Mouse (Mus musculus) T-helper 17 cell (primary cell): ENCODE measurements around the gene Cxcr5.

Source experiments
- in situ Hi-C, 2 experiments: fragments of 300-600 bp; cut with MboI, MseI; formaldehyde crosslinking; loops; 1 replicate in 1 of 2; 2 replicates in 1 of 2; pipeline ENCODE4 v1.15.1; 2025; ENCODE audit warnings: high pct_unique_total_duplicates in 2 of 2

The Cxcr5 gene

DNA sequence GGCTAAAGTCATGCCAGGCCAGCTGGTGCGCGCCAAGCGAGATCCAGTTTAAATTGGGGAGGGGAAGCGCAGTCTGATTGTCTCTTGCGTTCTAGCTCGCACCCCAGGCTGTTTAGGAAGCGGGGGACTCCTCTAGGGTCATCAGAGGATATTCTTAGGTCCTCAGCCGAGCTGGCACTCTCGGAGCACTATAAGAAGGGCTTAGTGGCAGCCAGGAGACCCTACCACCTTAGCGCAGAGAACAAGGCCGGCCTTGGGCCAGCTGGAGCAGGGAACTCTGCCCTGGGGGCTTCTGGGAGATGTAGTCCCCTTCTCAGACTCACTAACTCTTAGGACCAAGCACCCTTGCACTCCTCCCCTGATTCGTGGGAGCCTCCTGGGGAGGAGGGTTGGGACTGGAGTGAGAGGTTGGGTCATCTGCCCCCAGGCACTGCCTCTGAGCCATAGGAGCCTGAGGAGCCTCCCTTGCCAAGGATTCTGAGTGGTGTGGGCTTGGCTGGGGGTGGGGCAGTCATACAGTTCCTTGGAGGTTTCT is 78.1 kb downstream of the Cxcr5 start:
- in situ Hi-C loops, result no loop called here

DNA sequence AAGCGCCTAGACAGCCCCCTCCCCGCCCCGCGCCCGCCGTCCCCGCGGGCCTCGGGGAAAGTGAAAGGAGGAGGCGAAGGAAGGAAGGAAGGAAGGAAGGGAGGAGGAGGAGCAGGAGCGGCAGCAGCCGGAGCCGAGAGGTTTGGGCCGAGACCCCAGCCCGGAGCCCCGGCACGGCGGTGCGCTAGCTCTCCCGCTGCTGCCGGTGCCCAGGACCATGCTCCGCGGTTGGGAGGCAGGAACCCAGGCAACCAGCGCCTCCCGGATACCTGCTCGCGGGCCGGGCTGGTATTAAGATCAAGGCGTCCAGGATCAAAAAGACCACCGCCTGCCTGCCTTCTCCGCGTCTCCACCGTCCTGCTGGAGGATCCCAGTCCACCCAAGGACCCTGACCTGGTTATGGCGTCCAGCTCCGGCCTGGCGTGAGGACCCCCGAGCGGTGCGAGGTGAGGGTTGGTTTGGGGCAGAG is 78.6 kb downstream of the Cxcr5 start:
- in situ Hi-C loops, result no loop called here

DNA sequence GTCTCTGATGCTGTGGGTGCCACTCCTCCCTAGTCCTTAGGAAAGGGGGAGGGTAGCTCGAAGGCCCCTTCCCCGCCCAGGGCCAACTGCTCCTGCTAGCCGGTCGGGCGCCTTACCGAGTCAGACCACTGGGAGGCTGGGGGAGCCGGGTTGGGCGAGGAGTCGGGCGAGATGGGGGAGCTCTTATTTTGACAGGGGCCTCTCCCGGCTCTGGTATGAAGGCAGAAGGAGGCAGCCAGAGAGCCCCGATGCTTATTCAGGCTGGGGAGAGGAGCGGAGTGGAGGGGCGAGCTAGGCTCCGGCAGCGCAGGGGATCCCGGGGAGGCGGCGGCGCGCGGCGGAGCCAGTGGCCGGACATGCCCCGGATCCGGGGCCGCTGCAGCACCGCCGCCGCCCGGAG is 79.1 kb downstream of the Cxcr5 start, which contains the start of gene Bcl9l:
Gene Bcl9l, plus strand, starts transcription at position 274 of the 400 bp plus-strand sequence.
- in situ Hi-C loops, result no loop called here

DNA sequence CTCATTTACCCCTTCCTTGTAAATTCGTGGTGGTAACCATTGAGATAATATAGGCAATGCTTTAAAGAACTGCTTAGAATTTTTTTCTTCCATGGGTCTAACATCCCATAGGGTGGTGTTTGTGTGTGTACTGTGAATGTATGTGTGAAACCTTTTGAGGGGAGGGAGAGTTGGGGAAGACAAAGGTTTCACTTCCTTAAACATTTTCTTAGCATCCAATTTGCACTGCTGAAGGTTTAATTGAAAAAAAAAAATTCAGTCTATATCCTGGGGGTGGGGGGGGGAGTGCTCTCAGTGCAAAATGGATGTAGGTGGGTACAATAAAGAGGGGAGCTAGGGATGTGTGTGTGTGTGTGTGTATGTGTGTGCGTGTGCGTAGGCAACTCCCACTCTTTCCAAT is 79.6 kb downstream of the Cxcr5 start:
- in situ Hi-C loops, result no loop called here

DNA sequence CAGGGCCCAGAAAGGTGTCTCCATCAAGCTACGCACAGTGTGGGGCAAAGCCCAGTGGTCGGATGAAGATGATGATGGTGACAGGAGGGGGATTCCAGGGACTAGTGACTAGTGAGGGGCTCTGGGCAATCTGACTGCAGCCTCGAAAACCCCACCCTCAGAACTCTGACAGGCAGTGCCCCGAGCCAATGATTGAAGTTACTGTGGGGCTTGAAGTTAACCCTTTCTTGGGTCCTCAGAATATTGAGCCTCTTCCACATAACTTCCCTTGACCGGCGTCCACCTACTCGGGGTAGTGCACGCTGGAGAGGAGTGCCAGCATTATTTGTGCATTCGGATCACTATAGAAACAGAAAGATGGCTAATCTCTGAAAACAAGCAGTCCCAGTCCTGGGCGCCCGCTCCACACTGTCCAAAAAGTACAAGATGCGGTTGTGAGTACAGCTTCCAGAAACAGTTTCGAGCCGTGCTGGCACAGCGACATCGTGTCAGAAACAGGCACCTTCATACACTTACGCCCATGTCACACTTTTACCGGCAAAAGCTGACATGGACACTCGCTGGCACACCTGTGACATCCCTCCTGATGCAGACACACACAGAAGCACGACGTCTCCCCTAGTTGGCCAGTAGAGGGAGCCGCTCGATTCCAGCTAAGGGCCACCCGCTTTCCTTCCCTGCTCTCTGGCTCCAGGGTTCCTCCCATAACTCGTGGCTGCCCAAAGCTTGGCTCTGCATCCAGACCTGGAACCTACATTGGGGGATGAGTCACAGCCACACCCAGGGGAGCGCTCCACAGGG is 81.8 kb downstream of the Cxcr5 start:
- in situ Hi-C loops, result no loop called here

DNA sequence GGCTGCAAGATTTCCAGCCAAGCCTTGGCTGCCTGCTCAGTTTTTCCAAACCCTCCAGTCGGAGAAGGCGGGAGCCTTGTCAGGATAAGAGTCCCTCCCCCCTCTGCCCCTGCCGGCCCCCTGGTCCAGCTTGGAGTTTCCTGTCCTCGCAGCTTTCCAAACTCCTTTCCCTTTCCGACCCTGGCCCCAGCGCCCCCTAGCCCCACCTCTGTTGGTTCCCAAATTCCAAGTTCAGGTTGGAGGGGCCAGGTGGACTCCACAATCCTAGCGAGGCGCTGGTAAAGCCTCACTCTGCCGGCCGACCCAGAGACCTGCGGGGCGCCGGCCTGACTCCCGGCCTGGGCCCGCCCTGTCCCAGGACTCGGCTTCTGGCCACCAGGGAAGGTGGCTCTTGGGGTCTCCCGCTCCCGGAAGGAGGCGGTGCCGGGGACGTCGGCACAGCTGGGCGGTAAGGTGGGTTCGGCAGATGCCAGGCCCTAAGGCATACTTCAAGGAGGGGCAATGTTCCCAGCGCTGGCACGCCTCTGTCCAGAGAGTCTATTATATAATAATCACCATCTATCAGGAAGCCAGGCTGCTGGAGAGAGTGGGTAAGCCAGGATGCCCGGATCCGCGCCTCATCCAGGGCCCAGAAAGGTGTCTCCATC is 82.6 kb downstream of the Cxcr5 start:
- in situ Hi-C loops, result no loop called here

DNA sequence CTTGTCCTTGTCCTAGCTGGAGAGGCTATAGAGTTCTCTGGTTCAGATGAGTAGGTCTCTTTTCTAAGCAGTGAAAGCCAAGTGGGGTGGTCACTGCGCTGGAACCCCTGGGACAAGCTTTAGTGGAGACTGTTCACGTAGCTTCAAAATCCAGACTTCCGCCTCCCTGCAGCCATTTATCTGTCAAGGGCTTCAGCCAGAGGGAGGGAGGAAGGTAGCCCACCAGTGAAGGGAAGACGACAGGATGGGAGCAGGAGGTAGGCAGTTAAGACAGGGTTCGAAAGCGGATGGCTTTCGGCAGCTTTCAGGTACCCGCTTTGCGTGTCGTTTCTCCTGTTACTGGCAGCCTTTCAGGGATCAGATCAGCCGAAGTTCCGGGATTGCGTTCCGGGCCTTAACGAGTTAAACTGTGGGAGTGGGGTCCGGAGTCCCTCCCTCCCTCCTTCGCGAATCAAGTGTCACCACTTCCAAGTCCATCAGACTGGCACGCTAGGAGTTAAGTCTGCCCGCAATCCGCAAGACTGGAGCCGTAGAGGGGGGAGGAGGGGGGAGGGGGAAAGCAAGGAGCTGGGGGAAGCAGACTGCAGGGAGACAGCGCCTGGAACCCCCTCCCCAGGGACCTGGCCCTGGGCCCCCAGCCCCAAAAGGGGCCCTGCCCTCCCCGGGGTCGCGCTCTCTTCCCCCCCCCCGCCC is 83.3 kb downstream of the Cxcr5 start:
- in situ Hi-C loops, result no loop called here

DNA sequence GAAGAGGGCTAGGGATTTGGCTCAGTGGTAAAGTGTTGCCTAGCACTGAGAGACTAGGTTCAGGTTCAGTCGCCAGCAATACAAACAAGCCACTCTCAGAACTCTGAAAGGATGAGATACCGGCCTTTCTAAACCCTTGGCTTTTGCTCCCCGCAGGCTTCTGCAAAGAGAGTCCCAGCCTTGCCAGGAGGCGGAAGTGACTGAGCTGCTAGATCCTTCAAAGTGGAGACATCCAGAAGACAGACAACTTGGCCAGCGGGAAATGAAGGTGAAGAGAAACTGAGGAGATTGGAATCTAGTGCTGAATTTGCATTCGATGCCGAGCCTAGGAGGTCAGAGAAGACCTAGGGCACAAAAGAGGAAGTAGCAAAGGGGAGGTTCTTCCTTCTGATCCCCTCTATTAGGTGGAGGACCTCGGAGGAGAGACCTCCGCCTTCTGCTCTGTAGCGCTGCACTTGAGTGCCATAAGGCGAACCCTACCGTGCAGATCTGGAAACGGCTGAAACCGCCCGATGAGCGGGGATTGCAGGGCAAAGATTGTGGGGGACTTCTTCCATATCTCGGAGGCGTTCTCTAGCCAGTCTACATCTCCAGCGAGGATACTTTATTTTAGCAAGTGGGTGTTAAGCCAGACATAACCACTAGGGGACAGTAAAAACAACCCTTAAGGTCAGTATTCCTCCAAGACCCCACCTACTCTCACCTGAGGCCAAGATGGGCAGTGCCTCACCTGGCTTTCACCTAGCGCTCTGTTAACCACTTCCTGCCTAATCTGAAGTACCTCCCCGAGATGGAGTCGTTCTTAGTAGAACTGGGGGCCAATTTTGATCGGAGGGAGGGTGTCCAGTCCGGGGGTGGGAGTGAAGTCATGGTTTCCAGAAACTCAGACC is 84.1 kb downstream of the Cxcr5 start:
- in situ Hi-C loops, result no loop called here

DNA sequence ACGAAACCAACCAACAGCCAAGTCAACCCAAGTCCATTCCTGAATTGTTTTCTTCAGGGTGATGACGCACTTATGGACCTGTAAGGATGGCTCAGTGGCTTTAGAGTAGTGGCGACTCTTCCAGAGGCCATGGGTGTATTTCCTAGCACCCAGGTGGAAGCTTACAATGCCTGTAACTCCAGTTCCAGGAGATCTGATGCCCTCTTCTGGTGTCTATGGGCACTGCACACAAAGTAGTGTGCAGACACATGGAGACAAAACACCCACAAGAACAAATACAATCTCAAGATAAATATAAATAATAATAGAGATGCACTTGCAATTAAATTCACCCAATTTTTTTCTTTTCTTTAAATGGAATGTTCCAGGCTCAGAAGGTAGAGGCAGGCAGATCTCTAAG is 85.7 kb downstream of the Cxcr5 start:
- in situ Hi-C loops, result no loop called here

DNA sequence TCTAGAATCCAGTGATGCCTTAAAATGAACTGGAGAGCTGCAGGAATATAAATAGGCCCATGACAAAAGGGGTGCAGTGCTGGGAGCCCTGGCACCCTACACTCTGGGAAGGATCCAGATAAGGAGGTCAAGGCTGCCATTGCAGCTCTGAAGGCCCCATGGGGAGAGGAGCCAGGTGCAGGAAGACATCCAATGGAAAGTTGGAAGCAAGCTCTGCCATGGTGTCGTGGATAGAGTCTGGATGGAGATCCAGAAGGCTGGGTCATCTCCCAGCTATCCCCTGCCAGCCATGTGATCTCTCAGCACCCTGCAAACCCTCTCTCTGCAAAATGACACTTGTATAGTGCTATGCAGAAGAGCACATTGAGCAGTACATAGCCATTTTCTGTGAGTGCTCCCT is 87.3 kb downstream of the Cxcr5 start:
- in situ Hi-C loops, result no loop called here

DNA sequence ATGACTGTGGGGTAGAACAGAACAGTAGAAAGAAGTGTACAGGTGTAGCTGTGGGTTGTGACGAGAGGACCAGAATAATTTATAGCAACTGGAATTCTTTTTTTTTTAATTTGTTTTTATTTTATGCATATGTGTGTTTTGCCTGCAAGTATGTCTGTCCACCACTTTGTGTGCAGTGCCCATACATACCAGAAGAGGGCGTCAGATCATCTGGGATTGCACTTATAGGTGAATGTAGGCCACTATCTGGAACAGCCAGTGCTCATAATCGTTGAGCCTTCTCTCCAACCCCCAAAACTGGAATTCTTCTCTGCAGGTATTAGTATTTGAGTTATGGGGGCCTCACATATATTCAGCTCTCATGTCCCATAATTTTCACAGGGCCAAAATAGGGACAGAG is 88.5 kb downstream of the Cxcr5 start:
- in situ Hi-C loops, result no loop called here

DNA sequence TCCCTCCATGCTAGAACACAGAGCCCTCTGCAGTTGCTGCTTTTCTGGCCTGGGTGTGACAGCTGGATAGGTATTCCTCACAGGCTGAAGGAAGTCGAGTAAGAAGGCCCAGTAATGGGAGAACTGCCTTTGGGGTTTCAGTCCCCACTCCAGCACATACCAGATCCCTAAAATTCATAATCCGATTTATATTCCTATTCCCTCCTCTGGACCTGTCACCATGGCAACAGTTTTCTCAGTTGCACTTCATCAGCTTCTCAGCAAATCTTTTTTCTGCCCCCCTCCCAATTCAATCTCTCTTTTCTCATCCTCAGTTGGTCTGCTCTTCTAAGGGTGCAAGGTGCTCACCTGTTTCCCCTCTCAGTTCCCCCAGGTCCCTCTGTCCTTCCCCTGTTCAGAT is 92.9 kb downstream of the Cxcr5 start:
- in situ Hi-C loops, result no loop called here

DNA sequence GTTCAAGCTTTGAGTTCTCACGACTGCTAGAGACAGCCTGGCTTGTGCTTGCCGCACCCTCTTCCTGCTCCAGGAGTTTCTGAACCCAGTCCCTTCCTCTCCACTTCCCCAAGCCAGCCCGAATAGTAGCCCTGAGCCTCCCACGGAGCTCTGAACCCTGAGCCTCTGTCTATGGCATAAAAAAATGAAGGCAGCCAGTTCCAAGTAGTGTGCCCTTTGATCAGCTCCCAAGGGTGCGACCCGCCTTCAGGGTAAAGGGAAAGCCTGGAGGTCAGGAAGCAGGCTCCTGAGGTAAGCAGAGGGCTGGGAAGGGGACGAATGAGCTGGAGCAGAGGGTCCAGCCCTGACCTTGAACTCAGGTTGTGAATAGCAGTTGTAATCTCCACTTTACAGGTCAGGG is 93.5 kb downstream of the Cxcr5 start:
- in situ Hi-C loops, result no loop called here

DNA sequence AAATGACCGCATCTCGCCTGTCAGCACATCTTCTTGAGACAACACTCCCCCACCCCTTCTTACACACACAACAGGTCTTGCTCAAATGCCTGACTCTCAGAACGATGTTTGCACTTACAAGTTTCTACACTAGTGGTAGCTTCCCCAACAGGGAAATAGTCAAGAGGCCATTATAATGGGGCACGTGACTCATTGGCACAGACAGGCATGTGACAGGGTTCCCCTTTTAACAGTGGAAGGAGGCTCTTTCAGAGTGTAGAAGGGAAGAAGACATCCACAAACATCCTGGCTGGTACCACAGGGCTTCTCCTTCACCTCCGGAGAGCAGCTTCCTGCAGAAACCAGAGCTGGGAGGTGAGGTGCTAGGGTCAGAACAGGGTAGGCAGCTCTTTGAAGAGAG is 99.7 kb downstream of the Cxcr5 start:
- in situ Hi-C loops, result no loop called here
